Mouse (Mus musculus) bone marrow, adult 2 months (tissue): ENCODE results near the gene Clpsl2.

Source experiments
- CTCF ChIP-seq: fragments of 200-500 bp; IDR thresholded peaks from 2 replicates; pipeline ENCODE4 v1.5.1; 2011; ENCODE audit warnings: low read length, control low read depth; ENCODE audit not compliant: control insufficient read depth, insufficient read depth
- POLR2A ChIP-seq: fragments of 200-500 bp; IDR thresholded peaks from 2 replicates; pipeline ENCODE4 v1.6.1; 2011; ENCODE audit warnings: low read depth, mild to moderate bottlenecking, control low read depth, low read length, borderline replicate concordance; ENCODE audit not compliant: control insufficient read depth

DNA sequence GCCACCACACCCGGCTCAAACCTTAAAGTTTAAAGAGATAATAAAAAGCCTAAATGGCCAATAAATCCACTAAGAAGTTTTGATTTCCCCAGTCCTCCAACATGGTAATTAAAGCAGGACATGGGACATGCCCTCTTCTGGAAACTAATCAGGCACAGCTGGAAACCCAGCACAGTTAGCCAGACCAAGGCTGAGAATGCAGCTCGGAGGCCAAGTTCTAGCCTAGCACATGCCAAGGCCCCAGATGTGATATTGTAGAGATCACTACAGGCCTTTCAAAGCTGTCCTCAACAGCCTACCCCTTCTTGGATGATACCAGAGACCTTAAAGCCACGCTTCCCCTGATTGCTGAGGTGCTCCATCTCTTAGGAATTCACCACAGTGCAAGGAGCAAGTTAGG is 37.3 kb downstream of the Clpsl2 start:
- TF ChIP-seq CTCF, result no peak
- TF ChIP-seq POLR2A, result no peak
